Mouse (Mus musculus): ENCODE data around the gene Abhd8. TPM values are rescaled to one million over a fixed set of nuclear protein-coding genes. Genes with fewer than 3 reads are reported as not detected.

The Abhd8 gene
- total and polyA plus RNA-seq, 3 experiments = 2.6 to 17.0 (median 4.5) TPM

GRCm38 (mm10) chr8:71465733-71466132 lies 2.3 kb upstream of the Abhd8 start:
- Histone ChIP-seq H3K4me1 (ENCODE audit: insufficient read depth, low read depth, low read length) (peaks cover 70% of the 10 kb centered on the region), H3K36me3 (replicated peaks) (peaks cover 47% of the 10 kb centered on the region), H3K4me3 (ENCODE audit: low read depth, low read length) (peak overlapping the region; percentile 77), H3K9me3 (replicated peaks) (0 out of 2 replicates have a peak, but pooled peaks cover 2% of the 10 kb centered on the region), H3K27me3 (ENCODE audit: insufficient read depth, low read length) (no peaks in the 10 kb centered on the region)
- no peak for DNase-seq (ENCODE audit: low spot score)
- no peak for TF ChIP-seq GATA2 (IDR thresholded peaks at IDR 0.05; ENCODE audit: borderline replicate concordance, low read depth, low read length)
- TF ChIP-seq CTCF (IDR thresholded peaks at IDR 0.05; ENCODE audit: low read depth, low read length) = no peak
- TF ChIP-seq POLR2AphosphoS5 (IDR thresholded peaks at IDR 0.05; ENCODE audit: insufficient replicate concordance, low read depth, low read length) = no peak
- TF ChIP-seq GATA1 (IDR thresholded peaks at IDR 0.05; ENCODE audit: borderline replicate concordance, low read length) = no peak
- TF ChIP-seq TAL1 (conservative IDR thresholded peaks at IDR 0.05; ENCODE audit: low read depth, low read length) = no peak
- ATAC-seq (ENCODE audit: extremely low read depth, insufficient number of reproducible peaks, low FRiP score, poor library complexity, severe bottlenecking) = no peak

GRCm38 (mm10) chr8:71464513-71465500 lies 1.4 kb upstream of the Abhd8 start, which contains the start of gene Mrpl34:
Gene Mrpl34, plus strand, starts transcription at chr8:71464959.
- Histone ChIP-seq H3K4me3 (ENCODE audit: low read depth, low read length) (peak within 1 kb of the TSS; percentile 77), H3K9me3 (replicated peaks) (0 out of 2 replicates have a peak, but pooled peaks cover 2% of the 10 kb centered on the region), H3K27me3 (ENCODE audit: insufficient read depth, low read length) (no peaks in the 10 kb centered on the region), H3K36me3 (replicated peaks) (peaks cover 40% of the 10 kb centered on the region), H3K4me1 (ENCODE audit: insufficient read depth, low read depth, low read length) (peaks cover 61% of the 10 kb centered on the region)
- peak; percentile 71 for ATAC-seq (ENCODE audit: extremely low read depth, insufficient number of reproducible peaks, low FRiP score, poor library complexity, severe bottlenecking)
- DNase-seq (ENCODE audit: low spot score) = peak; percentile 87
- TF ChIP-seq GATA1 (IDR thresholded peaks at IDR 0.05; ENCODE audit: borderline replicate concordance, low read length) (no peak), CTCF (IDR thresholded peaks at IDR 0.05; ENCODE audit: low read depth, low read length) (peak; percentile 92)

GRCm38 (mm10) chr8:71462786-71463185 lies 669 bp downstream of the Abhd8 start:
- TF ChIP-seq CTCF (IDR thresholded peaks at IDR 0.05; ENCODE audit: low read depth, low read length) = no peak
- no peak for TF ChIP-seq TAL1 (conservative IDR thresholded peaks at IDR 0.05; ENCODE audit: low read depth, low read length)
- TF ChIP-seq POLR2AphosphoS5 (IDR thresholded peaks at IDR 0.05; ENCODE audit: insufficient replicate concordance, low read depth, low read length) = no peak
- H3K9me3 ChIP-seq (replicated peaks) = 0 out of 2 replicates have a peak, but pooled peaks cover 2% of the 10 kb centered on the region
- no peaks in the 10 kb centered on the region for H3K27me3 ChIP-seq (ENCODE audit: insufficient read depth, low read length)
- peak overlapping the region; percentile 77 for H3K4me3 ChIP-seq (ENCODE audit: low read depth, low read length)
- peaks cover 50% of the 10 kb centered on the region for H3K36me3 ChIP-seq (replicated peaks)
- DNase-seq (ENCODE audit: low spot score) (no peak), ATAC-seq (ENCODE audit: extremely low read depth, insufficient number of reproducible peaks, low FRiP score, poor library complexity, severe bottlenecking) (no peak)
- H3K4me1 ChIP-seq (ENCODE audit: insufficient read depth, low read depth, low read length) = peaks cover 51% of the 10 kb centered on the region

- Histone ChIP-seq H3K4me1 (ENCODE audit: insufficient read depth, low read depth, low read length) (peaks cover 52% of the 10 kb centered on the region), H3K4me3 (ENCODE audit: low read depth, low read length) (no peak overlapping the region), H3K36me3 (replicated peaks) (peaks cover 50% of the 10 kb centered on the region), H3K9me3 (replicated peaks) (0 out of 2 replicates have a peak, but pooled peaks cover 2% of the 10 kb centered on the region), H3K27me3 (ENCODE audit: insufficient read depth, low read length) (no peaks in the 10 kb centered on the region)
- TF ChIP-seq CTCF (IDR thresholded peaks at IDR 0.05; ENCODE audit: low read depth, low read length) = no peak
- TF ChIP-seq GATA2 (IDR thresholded peaks at IDR 0.05; ENCODE audit: borderline replicate concordance, low read depth, low read length) = no peak
- TF ChIP-seq GATA1 (IDR thresholded peaks at IDR 0.05; ENCODE audit: borderline replicate concordance, low read length) = no peak
- TF ChIP-seq POLR2AphosphoS5 (IDR thresholded peaks at IDR 0.05; ENCODE audit: insufficient replicate concordance, low read depth, low read length) = no peak
- TF ChIP-seq TAL1 (conservative IDR thresholded peaks at IDR 0.05; ENCODE audit: low read depth, low read length) = no peak
- DNase-seq (ENCODE audit: low spot score) (no peak), ATAC-seq (ENCODE audit: extremely low read depth, insufficient number of reproducible peaks, low FRiP score, poor library complexity, severe bottlenecking) (no peak)
Observed at GRCm38 (mm10) chr8:71462191-71462590, 1.3 kb downstream of the Abhd8 start.

DNA sequence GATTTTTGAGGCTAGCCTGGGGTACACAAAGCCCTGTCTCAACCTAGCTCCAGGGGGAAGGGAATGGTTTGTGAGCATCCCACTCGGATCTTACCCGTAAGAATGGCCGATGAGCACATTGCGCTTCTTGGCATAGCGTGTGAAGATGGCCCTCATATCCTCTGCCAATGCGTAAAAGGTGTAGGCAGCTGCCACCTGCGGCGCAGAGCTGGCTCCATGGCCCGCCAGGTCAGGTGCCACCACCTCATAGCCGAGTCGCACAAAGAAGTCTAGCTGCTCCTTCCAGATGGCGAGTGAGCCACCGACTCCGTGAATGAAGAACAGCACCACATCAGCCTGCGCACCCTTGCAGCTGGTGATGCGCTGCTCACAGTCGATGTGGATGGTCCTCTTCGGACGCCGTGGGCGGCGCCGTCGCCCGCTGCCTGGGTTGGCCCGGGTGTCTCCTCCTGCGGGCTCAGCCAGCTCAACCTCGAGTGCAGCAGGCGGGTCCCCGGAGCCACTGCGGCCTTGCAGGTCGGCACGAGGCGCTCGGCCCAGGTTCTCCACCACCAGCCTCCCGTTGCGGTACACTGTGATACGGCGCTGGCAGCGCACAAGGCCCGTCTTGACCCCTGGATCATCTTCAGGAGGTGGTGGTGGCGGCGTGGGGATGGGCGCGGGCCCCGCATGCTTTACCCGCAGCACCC lies 2.2 kb downstream of the Abhd8 start:
- Histone ChIP-seq H3K4me3 (ENCODE audit: low read depth, low read length) (no peak overlapping the region), H3K4me1 (ENCODE audit: insufficient read depth, low read depth, low read length) (peaks cover 55% of the 10 kb centered on the region), H3K27me3 (ENCODE audit: insufficient read depth, low read length) (0 out of 2 replicates have a peak, but pooled peaks cover 1% of the 10 kb centered on the region), H3K36me3 (replicated peaks) (peaks cover 47% of the 10 kb centered on the region), H3K9me3 (replicated peaks) (0 out of 2 replicates have a peak, but pooled peaks cover 2% of the 10 kb centered on the region)
- no peak for TF ChIP-seq TAL1 (conservative IDR thresholded peaks at IDR 0.05; ENCODE audit: low read depth, low read length)
- TF ChIP-seq CTCF (IDR thresholded peaks at IDR 0.05; ENCODE audit: low read depth, low read length) = no peak
- no peak for TF ChIP-seq GATA2 (IDR thresholded peaks at IDR 0.05; ENCODE audit: borderline replicate concordance, low read depth, low read length)
- no peak for DNase-seq (ENCODE audit: low spot score)
- no peak for ATAC-seq (ENCODE audit: extremely low read depth, insufficient number of reproducible peaks, low FRiP score, poor library complexity, severe bottlenecking)

DNA sequence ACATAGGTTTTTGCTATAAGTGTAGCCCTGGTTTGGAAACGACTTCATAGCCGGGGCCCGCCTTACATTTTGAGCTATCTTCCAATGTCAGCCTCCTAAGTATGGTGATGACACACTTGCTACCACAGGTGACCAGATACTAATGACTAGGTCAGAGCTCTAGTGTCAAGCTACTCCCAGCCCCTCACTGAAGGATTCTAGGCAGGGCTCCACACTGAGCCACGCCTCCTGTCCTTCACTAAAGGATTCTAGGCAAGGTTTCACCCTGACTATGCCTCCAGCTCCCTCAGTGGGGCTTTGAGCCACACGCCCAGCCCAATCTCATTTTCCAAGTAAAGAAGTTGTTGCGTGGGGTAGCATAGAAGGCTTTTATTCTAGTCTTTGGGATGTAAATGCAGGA lies 2.7 kb downstream of the Abhd8 start:
- Histone ChIP-seq H3K36me3 (replicated peaks) (peaks cover 41% of the 10 kb centered on the region), H3K27me3 (ENCODE audit: insufficient read depth, low read length) (peaks cover 6% of the 10 kb centered on the region; the same call in 1 of the 2 replicates), H3K4me1 (ENCODE audit: insufficient read depth, low read depth, low read length) (peaks cover 49% of the 10 kb centered on the region), H3K4me3 (ENCODE audit: low read depth, low read length) (no peak overlapping the region), H3K9me3 (replicated peaks) (0 out of 2 replicates have a peak, but pooled peaks cover 2% of the 10 kb centered on the region)
- ATAC-seq (ENCODE audit: extremely low read depth, insufficient number of reproducible peaks, low FRiP score, poor library complexity, severe bottlenecking) = no peak
- TF ChIP-seq POLR2AphosphoS5 (IDR thresholded peaks at IDR 0.05; ENCODE audit: insufficient replicate concordance, low read depth, low read length) (no peak), GATA1 (IDR thresholded peaks at IDR 0.05; ENCODE audit: borderline replicate concordance, low read length) (no peak), CTCF (IDR thresholded peaks at IDR 0.05; ENCODE audit: low read depth, low read length) (no peak), GATA2 (IDR thresholded peaks at IDR 0.05; ENCODE audit: borderline replicate concordance, low read depth, low read length) (no peak)
- DNase-seq (ENCODE audit: low spot score) = no peak

Measured in G1E (cell line).